ENCODE assay signal across 8 mouse cellular contexts in the genomic region with DNA sequence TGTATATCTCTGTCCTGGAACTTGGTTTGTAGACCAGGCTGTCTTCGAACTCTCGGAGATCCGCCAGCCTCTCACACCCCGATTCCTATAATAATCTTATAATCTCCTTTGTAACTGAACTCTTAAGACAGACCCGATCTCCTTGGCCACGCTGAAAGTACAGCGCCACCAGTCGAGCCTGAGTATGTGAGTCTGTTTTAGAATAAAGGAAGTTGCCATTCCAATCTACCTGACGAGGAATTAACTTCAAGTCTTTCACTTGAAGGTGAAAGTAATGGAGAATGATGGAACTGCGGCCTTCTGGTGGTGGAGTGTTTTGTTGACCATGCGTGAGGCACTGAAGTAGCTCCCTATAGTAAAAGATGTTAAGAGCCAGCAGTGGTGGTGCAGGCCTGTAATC. TPM values are rescaled to one million over a fixed set of nuclear protein-coding genes. Genes with fewer than 3 reads are reported as not detected.
A peak's percentile ranks its signal among the peaks of the same experiment; 100 is the strongest.
DNase-seq lines count a peak whose midpoint lies in the region; ATAC-seq and TF ChIP-seq lines count a peak whose summit lies in the region.

No protein-coding gene starts in this region.

- WGBS in embryonic facial prominence, embryonic 14.5 days: 27% methylated on average over 11 of the region's 11 CpGs
- WGBS in intestine, postnatal 0 days: 25% methylated on average over 11 of the region's 11 CpGs
- 29% methylated on average over 11 of the region's 11 CpGs for WGBS in midbrain, embryonic 12.5 days

- H3K9ac ChIP-seq in embryonic facial prominence, embryonic 14.5 days (ENCODE audit: low read depth, low read length): peak overlapping the region; percentile 95
- H3K9ac ChIP-seq in intestine, postnatal 0 days (ENCODE audit: low read depth, low read length): peak overlapping the region; percentile 91; the same call in 1 of the 2 replicates
- H3K9ac ChIP-seq in midbrain, embryonic 12.5 days (replicated peaks): 0 out of 2 replicates have a peak overlapping the region, but pooled peaks have one; percentile 92

- no peaks in the 10 kb centered on the region for H3K27me3 ChIP-seq in embryonic facial prominence, embryonic 14.5 days (replicated peaks; ENCODE audit: control insufficient read depth, insufficient read depth, low read length)
- no peaks in the 10 kb centered on the region for H3K27me3 ChIP-seq in intestine, postnatal 0 days (replicated peaks; ENCODE audit: control insufficient read depth, insufficient read depth, low read length)
- H3K27me3 ChIP-seq in midbrain, embryonic 12.5 days: no peaks in the 10 kb centered on the region

- ATAC-seq in embryonic facial prominence, embryonic 14.5 days (ENCODE audit: low read depth): no peak
- ATAC-seq in intestine, postnatal 0 days: no peak
- no peak for ATAC-seq in midbrain, embryonic 12.5 days (ENCODE audit: low FRiP score, low read depth)
- no peak for ATAC-seq in activated CD4-positive, CD25-positive, alpha-beta regulatory T cell, adult 4 months

- H3K4me2 ChIP-seq in embryonic facial prominence, embryonic 14.5 days (ENCODE audit: low read depth, low read length): peak overlapping the region; percentile 56
- H3K4me2 ChIP-seq in intestine, postnatal 0 days (replicated peaks; ENCODE audit: low read depth): peak overlapping the region; percentile 77
- peak overlapping the region; percentile 91 for H3K4me2 ChIP-seq in midbrain, embryonic 12.5 days (replicated peaks)

- no peaks in the 10 kb centered on the region for H3K9me3 ChIP-seq in embryonic facial prominence, embryonic 14.5 days (ENCODE audit: control insufficient read depth, low read length)
- H3K9me3 ChIP-seq in intestine, postnatal 0 days (ENCODE audit: control insufficient read depth): no peaks in the 10 kb centered on the region
- H3K9me3 ChIP-seq in midbrain, embryonic 12.5 days: no peaks in the 10 kb centered on the region

- H3K27ac ChIP-seq in embryonic facial prominence, embryonic 14.5 days (replicated peaks; ENCODE audit: low read depth, low read length): 0 out of 2 replicates have a peak overlapping the region, but pooled peaks have one; percentile 74
- H3K27ac ChIP-seq in intestine, postnatal 0 days (ENCODE audit: low read depth, low read length): peak overlapping the region; percentile 79; the same call in 1 of the 2 replicates
- H3K27ac ChIP-seq in midbrain, embryonic 12.5 days (replicated peaks): no peak overlapping the region

- peak overlapping the region; percentile 91 for H3K4me3 ChIP-seq in embryonic facial prominence, embryonic 14.5 days (ENCODE audit: low read depth, low read length)
- peak overlapping the region; percentile 93 for H3K4me3 ChIP-seq in intestine, postnatal 0 days (ENCODE audit: low read depth, low read length)
- H3K4me3 ChIP-seq in midbrain, embryonic 12.5 days: peak overlapping the region; percentile 98

- intact Hi-C loops in left cerebral cortex, postnatal 25 days (cut with DNase I): no loop called here

- TF ChIP-seq CTCF in intestine, postnatal 0 days (IDR thresholded peaks at IDR 0.05; ENCODE audit: low read depth): peak; percentile 29; the same call in 1 of the 2 replicates

- H3K36me3 ChIP-seq in embryonic facial prominence, embryonic 14.5 days (ENCODE audit: control insufficient read depth, insufficient read depth, low read length): peaks cover 27% of the 10 kb centered on the region
- H3K36me3 ChIP-seq in intestine, postnatal 0 days (ENCODE audit: control insufficient read depth, insufficient read depth): peaks cover 25% of the 10 kb centered on the region
- H3K36me3 ChIP-seq in midbrain, embryonic 12.5 days: peaks cover 25% of the 10 kb centered on the region

- peak; percentile 6 for DNase-seq in thymus, postnatal 0 days (ENCODE audit: low spot score)
- no peak for DNase-seq in thymus, postnatal 14 days
- no peak for DNase-seq in embryonic facial prominence, embryonic 14.5 days (ENCODE audit: low spot score)
- DNase-seq in left cerebral cortex, postnatal 25 days (ENCODE audit: low spot score in 2 of 2): no peak
- DNase-seq in gastrocnemius, adult 18-20 months (ENCODE audit: low spot score): no peak

- peaks cover 5% of the 10 kb centered on the region; the same call in 1 of the 2 replicates for H3K4me1 ChIP-seq in embryonic facial prominence, embryonic 14.5 days (ENCODE audit: control insufficient read depth, insufficient read depth, low read length)
- H3K4me1 ChIP-seq in intestine, postnatal 0 days (replicated peaks; ENCODE audit: control insufficient read depth, insufficient read depth, low read length): no peaks in the 10 kb centered on the region
- peaks cover 10% of the 10 kb centered on the region for H3K4me1 ChIP-seq in midbrain, embryonic 12.5 days

RNA-seq across cellular contexts. Expression of a gene that starts 0.8 kb away (rescaled TPM):
- 60.0 and 65.9 TPM in 2 replicates for polyA plus RNA-seq in thymus, postnatal 0 days (2015; fragmentation: Nextera tagmentation; extraction: Ambion mirVana)
- 48.0 and 52.0 TPM in 2 replicates for polyA plus RNA-seq in embryonic facial prominence, embryonic 14.5 days (2014; fragmentation: Nextera tagmentation; extraction: Ambion mirVana)
- polyA plus RNA-seq in intestine, postnatal 0 days (2015; fragmentation: Nextera tagmentation; extraction: Ambion mirVana): 37.7 and 40.0 TPM in 2 replicates
- 71.4 and 79.6 TPM in 2 replicates for polyA plus RNA-seq in midbrain, embryonic 12.5 days (2016; fragmentation: Nextera tagmentation; extraction: Ambion mirVana)
- total RNA-seq in left cerebral cortex, postnatal 25 days (2021): 10 to 100 TPM; 36.8 to 37.1 TPM
- polyA plus RNA-seq in activated CD4-positive, CD25-positive, alpha-beta regulatory T cell, adult 4 months (2017; shearing (Covaris generic)): 10 to 100 TPM; 45.0 to 50.4 TPM
- 10 to 100 TPM; 19.4 to 23.8 TPM for total RNA-seq in gastrocnemius, adult 18-20 months (2021)

RNA-seq across cellular contexts. Expression of a gene that starts 29.0 kb away (rescaled TPM):
- polyA plus RNA-seq in thymus, postnatal 0 days (2015; fragmentation: Nextera tagmentation; extraction: Ambion mirVana): 54.7 and 67.8 TPM in 2 replicates
- polyA plus RNA-seq in embryonic facial prominence, embryonic 14.5 days (2014; fragmentation: Nextera tagmentation; extraction: Ambion mirVana): 12.0 and 12.4 TPM in 2 replicates
- 4.3 and 5.1 TPM in 2 replicates for polyA plus RNA-seq in intestine, postnatal 0 days (2015; fragmentation: Nextera tagmentation; extraction: Ambion mirVana)
- 14.6 and 17.0 TPM in 2 replicates for polyA plus RNA-seq in midbrain, embryonic 12.5 days (2016; fragmentation: Nextera tagmentation; extraction: Ambion mirVana)
- 10 to 100 TPM; 57.1 to 60.1 TPM for total RNA-seq in left cerebral cortex, postnatal 25 days (2021)
- 10 to 100 TPM; 62.2 to 74.1 TPM for polyA plus RNA-seq in activated CD4-positive, CD25-positive, alpha-beta regulatory T cell, adult 4 months (2017; shearing (Covaris generic))
- total RNA-seq in gastrocnemius, adult 18-20 months (2021): under 1 TPM; 0.55 to 0.64 TPM

RNA-seq across cellular contexts. Expression of a gene that starts 46.8 kb away (rescaled TPM):
- polyA plus RNA-seq in thymus, postnatal 0 days (2015; fragmentation: Nextera tagmentation; extraction: Ambion mirVana): 2.6 and 2.7 TPM in 2 replicates
- polyA plus RNA-seq in embryonic facial prominence, embryonic 14.5 days (2014; fragmentation: Nextera tagmentation; extraction: Ambion mirVana): 10.2 and 10.3 TPM in 2 replicates
- 1.0 and 1.1 TPM in 2 replicates for polyA plus RNA-seq in intestine, postnatal 0 days (2015; fragmentation: Nextera tagmentation; extraction: Ambion mirVana)
- 20.7 and 21.3 TPM in 2 replicates for polyA plus RNA-seq in midbrain, embryonic 12.5 days (2016; fragmentation: Nextera tagmentation; extraction: Ambion mirVana)
- 1 to 10 TPM; 7.2 to 8.2 TPM for total RNA-seq in left cerebral cortex, postnatal 25 days (2021)
- under 1 TPM in 1 of 2 experiments, not detected in 1; 0.45 TPM for polyA plus RNA-seq in activated CD4-positive, CD25-positive, alpha-beta regulatory T cell, adult 4 months (2017; shearing (Covaris generic))
- total RNA-seq in gastrocnemius, adult 18-20 months (2021): 1 to 10 TPM; 2.4 to 2.5 TPM
